Mouse (Mus musculus) ES-E14 (cell line): ENCODE data around the gene Gm14569. TPM values are rescaled to one million over a fixed set of nuclear protein-coding genes. Genes with fewer than 3 reads are reported as not detected.

Experiments used
- DNase-seq: peaks from one replicate; pipeline ENCODE4 v3.0.0-alpha.2; 2013; ENCODE audit warnings: low read depth, low spot score
- H3K27ac ChIP-seq: 2 replicates; pipeline ENCODE4 v1.5.1; 2012; ENCODE audit warnings: low read depth, mild to moderate bottlenecking, low read length, moderate library complexity, mixed read lengths; ENCODE audit not compliant: poor library complexity, insufficient read depth, severe bottlenecking
- H3K36me3 ChIP-seq: 2 replicates; pipeline ENCODE4 v1.6.1; 2012; ENCODE audit warnings: mild to moderate bottlenecking, low read length, moderate library complexity, mixed read lengths; ENCODE audit not compliant: control insufficient read depth, poor library complexity, insufficient read depth, severe bottlenecking
- H3K4me1 ChIP-seq, 2 experiments: fragments of 150-350 bp in 1 of 2; sonication (generic) in 1 of 2; 2 replicates each; pipeline ENCODE4 v1.6.1; 2012; ENCODE audit warnings: low read length in 2 of 2, mild to moderate bottlenecking in 1 of 2, mixed read lengths in 1 of 2; ENCODE audit not compliant: control insufficient read depth in 2 of 2, insufficient read depth in 2 of 2, poor library complexity in 1 of 2
- H3K4me3 ChIP-seq, 2 experiments: fragments of 150-350 bp in 1 of 2; sonication (generic) in 1 of 2; 2 replicates each; pipeline ENCODE4 v1.5.1; 2012; ENCODE audit warnings: low read length in 2 of 2, low read depth in 1 of 2, mild to moderate bottlenecking in 1 of 2, mixed read lengths in 1 of 2; ENCODE audit not compliant: insufficient read depth in 1 of 2, poor library complexity in 1 of 2, severe bottlenecking in 1 of 2
- H3K9ac ChIP-seq: 2 replicates; pipeline ENCODE4 v1.6.1; 2012; ENCODE audit warnings: low read depth, mild to moderate bottlenecking, low read length, mixed read lengths; ENCODE audit not compliant: poor library complexity, insufficient read depth, severe bottlenecking
- H3K9me3 ChIP-seq: fragments of 150-350 bp; sonication (generic); 2 replicates; pipeline ENCODE4 v1.6.1; 2012; ENCODE audit warnings: low read depth, mild to moderate bottlenecking, low read length; ENCODE audit not compliant: control insufficient read depth, insufficient read depth
- CHD2 ChIP-seq: IDR thresholded peaks from 2 replicates; pipeline ENCODE4 v1.6.1; 2014; ENCODE audit warnings: mild to moderate bottlenecking, low read depth, low read length, inconsistent platforms
- HCFC1 ChIP-seq: IDR thresholded peaks from 2 replicates; pipeline ENCODE4 v1.6.1; 2012; ENCODE audit warnings: low read length, inconsistent platforms, borderline replicate concordance; ENCODE audit not compliant: insufficient read depth
- MAFK ChIP-seq: IDR thresholded peaks from 2 replicates; pipeline ENCODE4 v1.6.1; 2014; ENCODE audit warnings: mild to moderate bottlenecking, low read depth, low read length, inconsistent platforms; ENCODE audit not compliant: insufficient read depth
- ZC3H11A ChIP-seq: IDR thresholded peaks from 2 replicates; pipeline ENCODE4 v1.6.1; 2012; ENCODE audit warnings: low read depth, mild to moderate bottlenecking, inconsistent platforms, low read length, borderline replicate concordance
- ZNF384 ChIP-seq: IDR thresholded peaks from 2 replicates; pipeline ENCODE4 v1.6.1; 2012; ENCODE audit warnings: low read depth, low read length, inconsistent platforms
- in situ Hi-C, 2 experiments: fragments of 600-800 bp; cut with MboI; formaldehyde crosslinking; loops; one replicate each; pipeline ENCODE4 v1.15.1; 2025; ENCODE audit warnings: low sequenced_read_pairs in 2 of 2, inconsistent platforms in 1 of 2; ENCODE audit not compliant: unreplicated experiment in 2 of 2
- total RNA-seq: library from RNA; depleted of rRNA; stranded (reverse); fragments of 300-350 nt; gene quantifications from 2 replicates; pipeline ENCODE4 v1.2.3, GENCODE M21; 2012

Gm14569 gene
- total RNA-seq, 1 experiment = 2.5 TPM

GRCm38 (mm10) chrX:36474873-36475272, 16.8 kb downstream of the Gm14569 start:
- no peaks in the 10 kb centered on the region for H3K4me1 ChIP-seq
- H3K36me3 ChIP-seq = no peaks in the 10 kb centered on the region
- no peak overlapping the region for H3K27ac ChIP-seq
- no peak for DNase-seq
- no peaks in the 10 kb centered on the region for H3K9me3 ChIP-seq
- H3K9ac ChIP-seq = no peak overlapping the region
- no peak overlapping the region for H3K4me3 ChIP-seq
- TF ChIP-seq ZNF384 (no peak), CHD2 (no peak), HCFC1 (no peak), ZC3H11A (no peak), MAFK (no peak)
- in situ Hi-C loops = no loop called here

- in situ Hi-C loops = no loop called here
- no peak overlapping the region for H3K4me3 ChIP-seq
- DNase-seq = no peak
- H3K27ac ChIP-seq = no peak overlapping the region
- H3K36me3 ChIP-seq = no peaks in the 10 kb centered on the region
- H3K9me3 ChIP-seq = no peaks in the 10 kb centered on the region
- no peak for TF ChIP-seq ZNF384
- TF ChIP-seq HCFC1 = no peak
- no peak for TF ChIP-seq MAFK
- TF ChIP-seq CHD2 = no peak
- TF ChIP-seq ZC3H11A = no peak
- H3K4me1 ChIP-seq = no peaks in the 10 kb centered on the region
- no peak overlapping the region for H3K9ac ChIP-seq
Observed at GRCm38 (mm10) chrX:36474103-36474751, 17.4 kb downstream of the Gm14569 start.

- H3K9me3 ChIP-seq = no peaks in the 10 kb centered on the region
- H3K27ac ChIP-seq = no peak overlapping the region
- no peak for TF ChIP-seq ZC3H11A
- TF ChIP-seq HCFC1 = no peak
- no peak for TF ChIP-seq MAFK
- TF ChIP-seq CHD2 = no peak
- no peak for TF ChIP-seq ZNF384
- peak; percentile 21 for DNase-seq
- in situ Hi-C loops = no loop called here
- no peaks in the 10 kb centered on the region for H3K36me3 ChIP-seq
- no peak overlapping the region for H3K9ac ChIP-seq
- no peaks in the 10 kb centered on the region for H3K4me1 ChIP-seq
- no peak overlapping the region for H3K4me3 ChIP-seq
Observed at GRCm38 (mm10) chrX:36456031-36456430, 35.6 kb downstream of the Gm14569 start.

GRCm38 (mm10) chrX:36437932-36438331, 53.7 kb downstream of the Gm14569 start:
- Histone ChIP-seq H3K4me1 (no peaks in the 10 kb centered on the region), H3K27ac (no peak overlapping the region), H3K9ac (no peak overlapping the region), H3K9me3 (no peaks in the 10 kb centered on the region), H3K36me3 (no peaks in the 10 kb centered on the region), H3K4me3 (no peak overlapping the region)
- in situ Hi-C loops = no loop called here
- TF ChIP-seq HCFC1 (no peak), ZNF384 (no peak), ZC3H11A (no peak), CHD2 (no peak)
- no peak for DNase-seq

GRCm38 (mm10) chrX:36434993-36435392, 56.6 kb downstream of the Gm14569 start:
- peak; percentile 9 for DNase-seq
- Histone ChIP-seq H3K4me3 (no peak overlapping the region), H3K9ac (no peak overlapping the region), H3K36me3 (no peaks in the 10 kb centered on the region), H3K4me1 (no peaks in the 10 kb centered on the region), H3K9me3 (no peaks in the 10 kb centered on the region), H3K27ac (no peak overlapping the region)
- TF ChIP-seq ZNF384 (no peak), CHD2 (no peak), ZC3H11A (no peak), MAFK (no peak), HCFC1 (no peak)
- in situ Hi-C loops = no loop called here
